Comparison of ENCODE assay signal across 13 mouse cellular contexts in the genomic region with DNA sequence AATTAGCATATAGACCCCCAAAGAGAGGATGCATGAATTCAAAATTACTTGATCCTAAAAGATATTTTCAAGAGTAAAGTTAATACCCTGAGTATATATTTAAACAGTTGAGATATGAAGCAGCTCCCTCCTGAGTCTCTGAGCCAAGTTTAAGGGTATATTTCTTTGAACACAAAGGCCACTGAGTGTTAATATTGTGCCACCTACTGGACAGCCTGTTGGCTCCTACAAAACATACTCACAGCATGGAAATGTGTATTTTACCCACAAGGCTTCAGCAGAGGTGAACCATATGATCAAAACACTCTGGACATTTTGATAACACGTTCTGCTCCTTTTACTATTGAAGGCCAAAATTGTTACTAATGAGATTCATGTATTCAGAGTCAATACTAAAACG. TPM values are rescaled to one million over a fixed set of nuclear protein-coding genes. Genes with fewer than 3 reads are reported as not detected.
A peak's percentile ranks its signal among the peaks of the same experiment; 100 is the strongest.
DNase-seq lines count a peak whose midpoint lies in the region; ATAC-seq and TF ChIP-seq lines count a peak whose summit lies in the region.
"Had no signal": no experiment of that assay in that cellular context is flagged by ENCODE, and none has a peak within 500 bp of the region (broad histone marks: within the 10 kb centered on the region; RNA-seq: fewer than 3 reads in every experiment).

No protein-coding gene starts in this region.

- no peak overlapping the region for H3K27ac ChIP-seq in heart, postnatal 0 days (ENCODE audit: low read depth)
- H3K27ac ChIP-seq in lung, postnatal 0 days (ENCODE audit: low read length), result no peak overlapping the region
- H3K27ac ChIP-seq: forebrain, embryonic 15.5 days; stomach, embryonic 15.5 days had no signal

- no peak overlapping the region for H3K4me3 ChIP-seq in heart, postnatal 0 days (ENCODE audit: low read depth, low read length)
- H3K4me3 ChIP-seq in lung, postnatal 0 days (ENCODE audit: low read depth, low read length), result no peak overlapping the region
- H3K4me3 ChIP-seq: forebrain, embryonic 15.5 days; stomach, embryonic 15.5 days had no signal

- no peaks in the 10 kb centered on the region for H3K4me1 ChIP-seq in heart, postnatal 0 days (ENCODE audit: control insufficient read depth, insufficient read depth)
- no peaks in the 10 kb centered on the region for H3K4me1 ChIP-seq in lung, postnatal 0 days (ENCODE audit: insufficient read depth, low read depth, low read length)
- H3K4me1 ChIP-seq: forebrain, embryonic 15.5 days; stomach, embryonic 15.5 days had no signal

- no peaks in the 10 kb centered on the region for H3K27me3 ChIP-seq in heart, postnatal 0 days (ENCODE audit: control insufficient read depth, insufficient read depth, low read length)
- H3K27me3 ChIP-seq in lung, postnatal 0 days (replicated peaks; ENCODE audit: insufficient read depth, low read length), result no peaks in the 10 kb centered on the region
- H3K27me3 ChIP-seq: forebrain, embryonic 15.5 days; stomach, embryonic 15.5 days had no signal

- peak; percentile 61 for TF ChIP-seq CTCF in heart, postnatal 0 days (IDR thresholded peaks at IDR 0.05; ENCODE audit: low read depth)
- peak; percentile 60 for TF ChIP-seq CTCF in lung, postnatal 0 days (IDR thresholded peaks at IDR 0.05)

- H3K9ac ChIP-seq in heart, postnatal 0 days (replicated peaks; ENCODE audit: low read depth, low read length), result no peak overlapping the region
- no peak overlapping the region for H3K9ac ChIP-seq in lung, postnatal 0 days (replicated peaks; ENCODE audit: low read depth)
- H3K9ac ChIP-seq: forebrain, embryonic 15.5 days; stomach, embryonic 15.5 days had no signal

- WGBS in heart, postnatal 0 days, result 27% methylated on average over 2 of the region's 2 CpGs
- WGBS in lung, postnatal 0 days, result 24% methylated on average over 2 of the region's 2 CpGs

- H3K9me3 ChIP-seq in heart, postnatal 0 days (replicated peaks; ENCODE audit: control insufficient read depth, low read length), result no peaks in the 10 kb centered on the region
- no peaks in the 10 kb centered on the region for H3K9me3 ChIP-seq in lung, postnatal 0 days (ENCODE audit: low read length)
- H3K9me3 ChIP-seq: forebrain, embryonic 15.5 days; stomach, embryonic 15.5 days had no signal

- no peaks in the 10 kb centered on the region for H3K36me3 ChIP-seq in heart, postnatal 0 days (replicated peaks; ENCODE audit: control insufficient read depth, insufficient read depth, low read length)
- H3K36me3 ChIP-seq in lung, postnatal 0 days (ENCODE audit: insufficient read depth, low read length), result no peaks in the 10 kb centered on the region
- H3K36me3 ChIP-seq: forebrain, embryonic 15.5 days; stomach, embryonic 15.5 days had no signal

- no peak for TF ChIP-seq EP300 in heart, postnatal 0 days (IDR thresholded peaks at IDR 0.05; ENCODE audit: low read depth)
- TF ChIP-seq EP300 in lung, postnatal 0 days (IDR thresholded peaks at IDR 0.05), result no peak

- DNase-seq in heart, postnatal 0 days (ENCODE audit: low spot score), result peak; percentile 23
- DNase-seq in heart, postnatal 36 days, result no peak
- peak; percentile 26 for DNase-seq in lung, postnatal 0 days (ENCODE audit: low spot score)
- DNase-seq in lung, postnatal 4 days, result no peak
- peak; percentile 2 for DNase-seq in Muller cell, postnatal 12 days (ENCODE audit: inconsistent ontology term)
- DNase-seq in frontal cortex, postnatal 10 days (ENCODE audit: low spot score in 2 of 2), result no peak
- DNase-seq in frontal cortex, adult 2 months (ENCODE audit: extremely low spot score in 1 of 2, low spot score in 1 of 2), result no peak
- DNase-seq: cerebellum, postnatal 14 days; lung, adult 18-20 months had no signal

- no peak overlapping the region for H3K4me2 ChIP-seq in heart, postnatal 0 days (ENCODE audit: low read depth, low read length)
- H3K4me2 ChIP-seq in lung, postnatal 0 days (replicated peaks; ENCODE audit: low read depth, low read length), result no peak overlapping the region
- H3K4me2 ChIP-seq: forebrain, embryonic 15.5 days; heart, embryonic 11.5 days; stomach, embryonic 15.5 days had no signal

- intact Hi-C loops in heart, postnatal 36 days (cut with DNase I), result loop anchor here (5.0 kb wide), 1 partner anchor 123 kb away; no protein-coding TSS in a partner anchor

- no peak for ATAC-seq in heart, postnatal 0 days (ENCODE audit: insufficient read depth, low read depth)
- no peak for ATAC-seq in lung, postnatal 0 days
- ATAC-seq in megakaryocyte progenitor cell, adult 5-6 weeks (replicated peaks; ENCODE audit: poor library complexity), result peak; percentile 76
- ATAC-seq: forebrain, embryonic 15.5 days had no signal

RNA-seq across cellular contexts. Expression of a gene that starts 19.0 kb away (rescaled TPM):
- not detected in 2 replicates for total RNA-seq in heart, postnatal 0 days (2014; rRNA removed; ENCODE audit: low replicate concordance)
- polyA plus RNA-seq in heart, postnatal 0 days (2015; fragmentation: Nextera tagmentation; extraction: Ambion mirVana), result 0.05 TPM in 1 of 2 replicates, not detected in the other
- total RNA-seq in heart, postnatal 36 days (2021), result not detected
- 0.11 TPM in 1 of 2 replicates, not detected in the other for polyA plus RNA-seq in lung, postnatal 0 days (2015; fragmentation: Nextera tagmentation; extraction: Ambion mirVana)
- not detected in 2 replicates for total RNA-seq in megakaryocyte progenitor cell, adult 5-6 weeks (2015)
- total RNA-seq in megakaryocyte progenitor cell, adult 5-6 weeks (2017), result not detected in 2 replicates
- polyA plus RNA-seq in frontal cortex, adult 2 months (2012; rRNA removed), result 0.06 TPM in 1 of 2 replicates, not detected in the other

Comparison
In these comparisons a context has a peak if more than half of its experiments do, and no peak if none do; other contexts are left out.
1. DNase-seq: peak in heart, postnatal 0 days (single experiment), lung, postnatal 0 days (single experiment) and Muller cell, postnatal 12 days (single experiment); none in heart, postnatal 36 days (0 of 2), lung, postnatal 4 days (0 of 2), frontal cortex, postnatal 10 days (0 of 2) and frontal cortex, adult 2 months (0 of 2).